Mouse (Mus musculus) spleen, postnatal 4 days (tissue): ENCODE measurements at regions not wholly inside any gene's neighbourhood (a gene's known extent, or its start where the extent isn't known, plus 50 kb on each side); places are given as distances from the start of the nearest gene placed in this dataset.

Experiments used
- DNase-seq, 2 experiments: peaks; one replicate each; pipeline ENCODE4 v3.0.0; 2022; ENCODE audit warnings: low spot score in 2 of 2

- DNase-seq: no peak
Observed at GRCm38 (mm10) chr19:54460426-54461170, 416.6 kb downstream of the Adra2a start.

- DNase-seq: no peak
Observed at GRCm38 (mm10) chr19:54462480-54462879, 418.5 kb downstream of the Adra2a start.

GRCm38 (mm10) chr19:54470034-54470433 is 426.1 kb downstream of the Adra2a start:
- no peak for DNase-seq

- DNase-seq: no peak
Observed at GRCm38 (mm10) chr19:54498066-54498465, 454.1 kb downstream of the Adra2a start.

GRCm38 (mm10) chr19:54533858-54534257 is 489.9 kb downstream of the Adra2a start:
- no peak for DNase-seq

- no peak for DNase-seq
Observed at GRCm38 (mm10) chr19:54555351-54555750, 511.4 kb downstream of the Adra2a start.

GRCm38 (mm10) chr19:54557984-54558383 is 514.0 kb downstream of the Adra2a start:
- no peak for DNase-seq

- no peak for DNase-seq
Observed at GRCm38 (mm10) chr19:54583574-54583973, 539.6 kb downstream of the Adra2a start.

GRCm38 (mm10) chr19:54584687-54585237 is 540.8 kb downstream of the Adra2a start:
- no peak for DNase-seq

GRCm38 (mm10) chr19:54585326-54585725 is 541.4 kb downstream of the Adra2a start:
- DNase-seq: no peak

- DNase-seq: no peak
Observed at GRCm38 (mm10) chr19:54603345-54603744, 523.7 kb downstream of the Gpam start.

GRCm38 (mm10) chr19:54605346-54605745 is 521.7 kb downstream of the Gpam start:
- DNase-seq: no peak

GRCm38 (mm10) chr19:54616924-54617323 is 510.1 kb downstream of the Gpam start:
- DNase-seq: no peak
